Mouse (Mus musculus): ENCODE results near the gene Npdc1. TPM values are rescaled to one million over a fixed set of nuclear protein-coding genes. Genes with fewer than 3 reads are reported as not detected.
A peak's percentile ranks its signal among the peaks of the same experiment; 100 is the strongest.
"Not testable (repeated sequence)": the region's sequence is repeated elsewhere in the genome, so short reads cannot be mapped to it uniquely, and the experiment has no call there.

The Npdc1 gene
- polyA plus RNA-seq, 1 experiment: 32.5 TPM

DNA sequence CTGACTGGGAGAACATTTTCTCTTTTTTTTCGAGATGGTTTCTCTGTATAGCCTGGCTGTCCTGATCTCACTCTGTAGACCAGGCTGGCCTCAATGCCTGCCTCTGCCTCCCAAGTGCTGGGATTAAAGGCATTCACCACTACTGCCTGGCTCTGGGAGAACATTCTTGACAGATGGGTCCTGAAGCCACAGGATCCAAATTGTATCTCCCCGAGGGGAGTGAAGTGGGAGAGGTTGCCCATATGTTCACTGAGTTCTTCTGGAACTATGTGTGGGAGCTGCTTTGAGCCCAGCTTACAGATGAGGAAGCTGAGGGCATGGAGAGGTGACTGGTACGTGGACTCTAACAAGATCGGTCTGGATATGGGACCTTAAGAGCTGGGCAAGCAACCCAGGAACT, 4.8 kb downstream of the Npdc1 start:
- Histone ChIP-seq H3K4me3 (ENCODE audit: insufficient read depth, low read depth, low read length) (peak overlapping the region; percentile 68; the same call in 1 of the 2 replicates), H3K27ac (replicated peaks; ENCODE audit: low read depth, low read length) (no peak overlapping the region), H3K4me1 (ENCODE audit: control insufficient read depth, insufficient read depth, insufficient read length, low read length) (no peaks in the 10 kb centered on the region)

DNA sequence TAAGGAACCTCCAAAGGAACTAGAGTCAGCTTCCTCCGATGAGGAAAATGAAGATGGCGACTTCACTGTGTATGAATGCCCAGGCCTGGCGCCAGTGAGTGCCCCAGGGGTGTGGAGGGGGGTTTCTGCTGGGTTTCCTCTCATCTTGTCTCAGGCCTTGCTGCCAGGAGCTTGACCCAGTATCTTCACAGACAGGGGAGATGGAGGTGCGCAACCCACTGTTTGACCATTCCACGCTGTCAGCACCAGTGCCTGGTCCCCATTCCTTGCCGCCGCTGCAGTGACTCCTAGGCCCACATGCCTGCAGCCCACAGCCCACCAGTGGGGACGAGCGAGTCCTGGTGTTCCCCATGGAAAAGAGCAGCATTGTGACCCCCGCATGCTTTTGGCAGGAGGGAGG, 9.8 kb downstream of the Npdc1 start:
- no peaks in the 10 kb centered on the region for H3K4me1 ChIP-seq (ENCODE audit: control insufficient read depth, insufficient read depth, insufficient read length, low read length)

DNA sequence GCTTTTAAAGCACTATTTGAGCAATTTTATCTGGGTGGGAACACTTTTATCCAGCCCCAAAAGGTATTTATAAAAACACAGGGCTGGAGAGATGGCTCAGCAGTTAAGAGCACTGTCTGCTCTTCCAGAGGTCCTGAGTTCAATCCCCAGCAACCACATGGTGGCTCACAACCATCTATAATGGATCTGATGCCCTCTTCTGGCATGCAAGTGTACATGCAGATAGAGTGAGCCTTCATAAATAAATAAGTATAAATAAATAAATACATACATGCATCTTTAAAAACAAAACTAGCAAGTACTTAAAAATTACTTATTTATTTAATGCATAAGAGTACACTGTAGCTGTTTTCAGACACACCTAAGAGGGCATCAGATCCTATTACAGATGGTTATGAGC, 14.3 kb downstream of the Npdc1 start:
- H3K4me3 ChIP-seq (ENCODE audit: insufficient read depth, low read depth, low read length); H3K27ac ChIP-seq (replicated peaks; ENCODE audit: low read depth, low read length); H3K4me1 ChIP-seq (ENCODE audit: control insufficient read depth, insufficient read depth, insufficient read length, low read length): not testable (repeated sequence)

More for the DNA sequence above, 9.8 kb downstream of the Npdc1 start:
- no peak overlapping the region for H3K27ac ChIP-seq (replicated peaks; ENCODE audit: low read depth, low read length)
- no peak overlapping the region for H3K4me3 ChIP-seq (ENCODE audit: insufficient read depth, low read depth, low read length)

DNA sequence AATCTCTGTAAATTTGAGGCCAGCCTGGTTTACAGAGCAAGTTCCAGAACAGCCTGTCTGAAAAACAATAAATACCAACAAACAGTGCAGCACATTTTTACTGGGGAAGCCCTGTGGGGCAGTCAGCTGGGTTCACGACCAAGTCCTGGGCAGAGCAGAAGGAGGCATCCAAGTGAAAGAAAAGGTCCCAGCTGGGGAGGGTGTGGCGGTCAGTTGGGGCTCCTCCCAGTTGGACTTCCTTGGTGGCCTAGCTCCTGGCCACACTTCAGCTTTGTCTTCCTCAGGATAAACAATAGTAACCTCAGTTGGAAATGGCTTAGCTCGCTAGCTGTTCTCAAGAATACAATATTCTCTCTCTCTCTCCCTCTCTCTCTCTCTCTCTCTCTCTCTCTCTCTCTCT, 18.3 kb downstream of the Npdc1 start:
- Histone ChIP-seq H3K4me1 (ENCODE audit: control insufficient read depth, insufficient read depth, insufficient read length, low read length) (peaks cover 5% of the 10 kb centered on the region), H3K4me3 (ENCODE audit: insufficient read depth, low read depth, low read length) (no peak overlapping the region), H3K27ac (replicated peaks; ENCODE audit: low read depth, low read length) (0 out of 2 replicates have a peak overlapping the region, but pooled peaks have one; percentile 32)

DNA sequence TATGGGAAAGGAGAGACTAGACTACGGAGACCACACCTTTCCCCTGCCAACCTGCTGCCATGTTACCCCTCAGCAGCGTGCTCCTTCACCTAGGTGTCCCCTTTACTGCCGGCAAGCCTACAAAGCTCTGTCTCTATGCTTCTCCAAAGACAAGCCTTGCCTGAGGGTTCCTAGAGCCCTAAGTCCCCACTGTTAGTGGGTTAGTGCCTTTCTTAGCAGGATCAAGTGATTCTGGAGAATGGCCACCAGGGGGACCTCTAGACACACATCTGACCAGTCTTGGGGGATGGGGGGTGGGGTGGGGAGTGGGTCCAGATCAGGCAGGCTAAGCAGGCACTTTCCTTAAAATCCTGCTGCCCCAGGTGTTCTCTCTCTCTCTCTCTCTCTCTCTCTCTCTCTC, 22.7 kb downstream of the Npdc1 start:
- H3K4me1 ChIP-seq (ENCODE audit: control insufficient read depth, insufficient read depth, insufficient read length, low read length): peaks cover 2% of the 10 kb centered on the region
- no peak overlapping the region for H3K27ac ChIP-seq (replicated peaks; ENCODE audit: low read depth, low read length)
- no peak overlapping the region for H3K4me3 ChIP-seq (ENCODE audit: insufficient read depth, low read depth, low read length)

DNA sequence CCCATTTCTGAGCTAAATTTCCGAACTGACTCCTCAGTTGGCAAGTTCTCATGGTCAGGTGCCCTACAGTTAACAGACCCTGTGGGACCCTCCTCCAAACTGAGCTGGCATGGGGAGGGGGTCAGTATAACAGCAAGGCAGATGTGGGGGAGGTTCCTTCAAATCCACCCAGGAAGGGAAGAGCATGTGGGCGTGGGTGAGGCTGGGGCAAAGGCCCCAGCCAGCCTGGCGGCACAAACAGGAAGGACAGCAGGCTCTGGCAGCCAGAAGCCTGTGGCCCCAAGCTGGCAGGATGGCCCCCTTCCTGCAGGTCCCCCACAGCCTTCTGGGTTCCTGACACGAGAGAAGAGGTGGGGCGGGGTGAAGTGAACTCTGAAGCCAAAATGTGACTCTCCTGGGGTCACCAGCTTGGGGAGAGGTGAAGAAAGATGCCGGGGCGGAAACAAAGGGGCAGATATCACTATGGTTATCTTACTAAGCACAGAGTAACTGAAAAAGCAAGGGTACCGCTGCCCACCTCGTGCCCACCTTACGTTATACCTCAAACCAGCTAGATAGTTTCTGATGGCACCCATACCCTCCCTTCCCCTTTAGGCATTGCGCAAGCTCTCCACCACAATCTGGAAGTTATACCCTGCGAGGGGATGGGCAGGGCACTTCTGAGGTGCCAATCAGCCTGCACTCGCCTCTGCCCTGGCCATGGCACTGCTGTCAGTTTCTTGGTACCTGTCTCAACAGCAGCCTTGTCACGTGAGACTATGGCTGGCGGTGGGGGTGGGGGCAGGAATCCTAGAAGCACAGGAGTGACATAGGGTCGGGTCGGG, 23.6 kb downstream of the Npdc1 start, which contains the start of gene Fut7:
TSS of gene Fut7 (plus strand) at position 681 of the 824 bp plus-strand sequence.
- Histone ChIP-seq H3K27ac (replicated peaks; ENCODE audit: low read depth, low read length) (peak within 1 kb of the TSS; percentile 60; the same call in 1 of the 2 replicates), H3K4me1 (ENCODE audit: control insufficient read depth, insufficient read depth, insufficient read length, low read length) (no peaks in the 10 kb centered on the region), H3K4me3 (ENCODE audit: insufficient read depth, low read depth, low read length) (no peak within 1 kb of the TSS)

DNA sequence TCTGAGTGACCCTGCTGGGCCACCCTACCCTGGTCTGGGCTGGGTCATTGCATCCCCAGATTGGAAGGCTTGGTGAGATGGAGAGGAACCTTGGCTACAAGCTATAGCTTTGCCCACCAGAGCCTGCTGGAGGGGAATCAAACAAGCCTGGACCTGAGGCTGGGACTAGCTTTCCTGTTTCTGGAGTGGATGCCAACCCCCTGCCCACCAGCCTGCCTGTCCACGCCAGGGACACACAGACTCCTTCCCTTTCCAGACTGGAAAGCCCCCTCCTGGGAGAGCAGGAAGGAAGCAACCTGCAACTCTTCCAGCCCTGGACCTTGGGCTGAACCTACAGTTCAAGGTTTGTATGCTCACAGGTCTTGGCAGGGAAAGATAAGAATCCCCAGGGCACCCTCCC, 24.5 kb downstream of the Npdc1 start:
- H3K4me1 ChIP-seq (ENCODE audit: control insufficient read depth, insufficient read depth, insufficient read length, low read length): peaks cover 2% of the 10 kb centered on the region; the same call in 1 of the 2 replicates
- H3K27ac ChIP-seq (replicated peaks; ENCODE audit: low read depth, low read length): no peak overlapping the region
- H3K4me3 ChIP-seq (ENCODE audit: insufficient read depth, low read depth, low read length): no peak overlapping the region

DNA sequence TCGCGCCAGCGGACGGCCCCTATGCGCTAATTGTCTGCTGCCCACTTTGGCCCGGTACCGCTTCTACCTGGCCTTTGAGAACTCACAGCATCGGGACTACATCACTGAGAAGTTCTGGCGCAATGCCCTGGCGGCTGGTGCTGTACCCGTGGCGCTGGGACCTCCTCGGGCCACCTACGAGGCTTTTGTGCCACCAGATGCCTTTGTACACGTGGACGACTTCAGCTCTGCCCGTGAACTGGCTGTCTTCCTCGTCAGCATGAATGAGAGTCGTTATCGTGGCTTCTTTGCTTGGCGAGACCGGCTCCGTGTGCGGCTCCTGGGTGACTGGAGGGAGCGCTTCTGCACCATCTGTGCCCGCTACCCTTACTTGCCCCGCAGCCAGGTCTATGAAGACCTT, 26.3 kb downstream of the Npdc1 start:
- no peak overlapping the region for H3K4me3 ChIP-seq (ENCODE audit: insufficient read depth, low read depth, low read length)
- peaks cover 2% of the 10 kb centered on the region; the same call in 1 of the 2 replicates for H3K4me1 ChIP-seq (ENCODE audit: control insufficient read depth, insufficient read depth, insufficient read length, low read length)
- H3K27ac ChIP-seq (replicated peaks; ENCODE audit: low read depth, low read length): no peak overlapping the region

DNA sequence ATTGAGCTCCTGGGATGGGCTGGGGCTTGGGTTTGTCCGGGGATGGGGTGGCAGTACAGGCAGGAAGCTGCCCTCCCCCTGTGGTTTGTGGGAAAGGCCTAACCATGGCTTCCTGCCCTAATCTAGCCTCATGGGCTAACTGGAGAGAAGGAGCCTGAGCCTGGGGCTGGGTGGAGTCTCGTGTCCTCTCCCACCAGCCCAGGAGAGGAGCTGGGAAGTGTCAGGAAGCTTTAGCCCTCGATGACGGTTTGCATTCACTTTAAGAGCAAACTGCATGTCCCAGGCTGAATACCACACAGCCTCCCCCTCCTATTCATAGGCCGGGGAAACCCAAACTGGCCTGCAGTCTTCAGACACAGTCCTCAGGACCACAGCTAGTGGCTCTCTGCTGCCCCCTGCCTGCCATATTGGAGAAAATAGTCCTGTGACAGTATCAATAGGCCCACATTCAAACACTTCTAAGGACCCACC, 27.6 kb downstream of the Npdc1 start:
- H3K4me1 ChIP-seq (ENCODE audit: control insufficient read depth, insufficient read depth, insufficient read length, low read length): peaks cover 2% of the 10 kb centered on the region; the same call in 1 of the 2 replicates
- H3K4me3 ChIP-seq (ENCODE audit: insufficient read depth, low read depth, low read length): no peak overlapping the region
- no peak overlapping the region for H3K27ac ChIP-seq (replicated peaks; ENCODE audit: low read depth, low read length)

DNA sequence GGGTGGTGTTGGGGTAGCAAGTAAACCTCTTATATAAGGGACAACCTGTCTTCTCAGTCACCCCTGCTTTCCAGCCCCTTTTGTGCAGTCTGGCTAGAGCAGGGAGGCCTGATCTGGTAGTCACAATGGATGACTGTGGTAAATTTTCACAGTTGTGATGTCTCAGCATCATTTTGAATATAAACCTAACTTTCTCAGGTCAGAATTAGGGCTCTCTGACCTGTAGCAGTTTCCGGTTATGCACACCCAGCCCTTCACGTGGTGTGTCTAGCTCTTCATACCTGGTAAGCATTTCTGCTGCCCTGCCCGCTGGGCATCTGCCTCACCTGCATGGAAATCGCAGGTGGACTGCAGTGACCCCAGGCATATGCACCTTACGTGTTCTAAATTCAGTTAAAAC, 28.1 kb downstream of the Npdc1 start:
- no peak overlapping the region for H3K4me3 ChIP-seq (ENCODE audit: insufficient read depth, low read depth, low read length)
- H3K27ac ChIP-seq (replicated peaks; ENCODE audit: low read depth, low read length): no peak overlapping the region

DNA sequence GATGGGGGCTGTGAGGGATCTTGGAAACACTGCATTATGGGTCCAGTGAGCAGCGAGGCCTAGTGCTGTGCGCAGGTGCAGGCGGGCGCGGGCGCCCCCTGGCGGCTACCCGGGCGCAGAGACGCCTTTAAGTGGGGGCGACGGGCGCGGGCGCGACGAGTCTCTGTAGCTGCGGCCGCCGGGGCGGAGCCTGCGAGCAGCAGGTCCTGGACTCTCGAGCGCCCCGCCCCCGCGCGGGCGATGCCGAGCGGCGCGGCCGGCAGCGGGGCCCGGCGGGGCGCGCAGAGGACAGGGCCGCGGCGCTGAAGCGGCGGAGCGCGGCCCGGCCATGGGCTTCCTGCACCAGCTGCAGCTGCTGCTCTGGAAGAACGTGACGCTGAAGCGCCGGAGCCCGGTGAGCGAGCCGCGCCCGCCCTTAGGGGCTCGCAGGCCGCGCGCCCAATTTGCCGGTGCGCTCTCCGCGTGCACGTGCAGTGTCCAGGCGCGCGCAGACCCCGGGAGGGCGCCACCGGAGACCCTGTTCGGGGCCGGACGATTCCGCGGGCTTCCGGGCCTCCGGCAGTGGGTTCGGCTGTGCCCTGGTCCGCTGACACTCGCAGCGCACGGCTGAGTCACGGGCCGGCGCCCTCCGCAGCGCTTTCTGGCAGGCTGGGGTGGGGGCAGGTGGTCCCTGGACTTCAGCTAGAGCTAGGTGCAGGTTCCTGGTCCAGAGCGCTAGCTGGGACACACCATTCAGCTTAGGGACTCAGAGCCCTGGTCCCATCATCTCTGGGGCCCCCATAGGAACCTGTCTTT, 29.5 kb downstream of the Npdc1 start, which contains the start of gene Abca2:
TSS of gene Abca2 (plus strand) at position 262 of the 795 bp plus-strand sequence.
- Histone ChIP-seq H3K4me1 (ENCODE audit: control insufficient read depth, insufficient read depth, insufficient read length, low read length) (peaks cover 2% of the 10 kb centered on the region; the same call in 1 of the 2 replicates), H3K27ac (replicated peaks; ENCODE audit: low read depth, low read length) (no peak within 1 kb of the TSS)

More for the DNA sequence above, 28.1 kb downstream of the Npdc1 start:
- peaks cover 2% of the 10 kb centered on the region; the same call in 1 of the 2 replicates for H3K4me1 ChIP-seq (ENCODE audit: control insufficient read depth, insufficient read depth, insufficient read length, low read length)

DNA sequence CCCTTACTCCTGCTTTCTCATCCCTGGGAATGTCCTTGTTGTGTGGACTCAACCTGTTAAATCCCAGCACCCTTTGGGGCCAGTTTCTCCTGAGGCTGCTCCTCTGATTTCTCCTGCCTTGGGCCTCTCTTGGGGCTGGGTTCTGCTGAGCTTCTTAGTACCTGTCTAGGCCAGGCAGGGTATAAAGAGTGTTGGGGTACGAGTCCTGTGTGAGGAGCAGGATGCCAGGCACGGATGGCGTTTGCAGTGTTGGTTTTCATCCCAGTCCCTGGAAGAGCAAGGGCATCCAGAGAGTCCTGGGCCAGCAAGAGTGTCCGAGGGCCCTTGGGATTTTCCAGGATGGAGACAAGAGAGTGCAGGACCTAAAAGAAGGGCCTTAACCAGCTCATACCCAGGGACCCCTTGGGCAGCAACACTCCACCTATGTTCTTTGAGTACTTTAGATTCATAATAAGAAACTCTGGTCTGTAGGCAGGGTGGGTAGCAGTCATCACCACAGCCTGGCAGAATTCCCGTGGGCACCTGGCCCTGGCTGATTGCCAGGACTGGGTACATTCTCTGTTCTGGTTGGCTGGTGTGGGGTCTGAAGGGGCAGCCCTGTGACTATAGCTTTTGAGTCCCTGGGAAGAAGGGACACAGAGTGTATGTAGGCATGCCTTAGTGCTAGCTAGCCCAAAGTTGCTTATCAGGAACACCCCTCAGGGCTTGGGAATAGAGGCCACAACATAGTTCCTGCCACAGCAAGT, 30.5 kb downstream of the Npdc1 start:
- Histone ChIP-seq H3K27ac (replicated peaks; ENCODE audit: low read depth, low read length) (no peak overlapping the region), H3K4me1 (ENCODE audit: control insufficient read depth, insufficient read depth, insufficient read length, low read length) (peaks cover 2% of the 10 kb centered on the region; the same call in 1 of the 2 replicates), H3K4me3 (ENCODE audit: insufficient read depth, low read depth, low read length) (peak overlapping the region; percentile 76)

More for the DNA sequence above, 29.5 kb downstream of the Npdc1 start, which contains the start of gene Abca2:
- H3K4me3 ChIP-seq (ENCODE audit: insufficient read depth, low read depth, low read length): peak within 1 kb of the TSS; percentile 76

DNA sequence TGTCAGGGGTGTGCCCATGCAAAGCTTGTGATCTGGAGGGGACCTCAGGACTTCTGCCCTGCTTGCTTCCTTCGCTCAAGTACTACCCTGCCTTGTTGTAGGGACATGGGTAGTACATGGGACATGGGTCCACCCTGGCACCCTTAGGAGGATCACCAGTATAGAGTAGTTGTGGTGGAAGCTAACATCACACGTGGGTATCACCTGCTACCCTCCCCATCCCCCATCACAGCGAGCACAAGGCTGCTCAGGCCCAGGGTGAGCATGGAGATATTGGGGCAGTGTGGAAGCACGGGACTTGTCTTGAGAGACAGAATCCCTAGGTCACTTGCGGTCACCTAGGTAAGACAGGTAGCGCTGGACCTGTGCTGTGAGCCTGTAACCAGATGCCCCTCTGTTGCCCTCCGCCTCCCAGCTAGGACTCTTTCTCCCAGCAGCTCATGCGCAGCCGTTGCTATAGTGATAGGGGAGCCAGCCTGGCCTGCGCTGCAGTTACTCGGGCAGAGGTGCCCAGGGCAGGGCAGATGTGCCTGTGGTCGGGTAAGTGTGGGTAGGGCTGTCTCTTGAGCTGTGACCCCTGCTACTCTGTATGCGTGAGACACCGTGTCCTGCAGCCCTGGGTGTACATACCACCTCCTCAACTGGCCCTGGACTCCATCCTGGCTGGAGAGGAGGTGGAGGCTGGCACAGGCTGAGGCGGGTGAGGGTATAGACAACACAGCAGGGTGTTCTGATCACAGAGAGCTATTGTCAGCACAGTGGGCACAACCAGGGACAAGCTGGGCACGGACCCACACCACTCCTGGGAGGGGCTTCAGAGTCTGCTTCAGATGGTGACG, 31.5 kb downstream of the Npdc1 start:
- Histone ChIP-seq H3K4me1 (ENCODE audit: control insufficient read depth, insufficient read depth, insufficient read length, low read length) (peaks cover 2% of the 10 kb centered on the region; the same call in 1 of the 2 replicates), H3K27ac (replicated peaks; ENCODE audit: low read depth, low read length) (no peak overlapping the region), H3K4me3 (ENCODE audit: insufficient read depth, low read depth, low read length) (no peak overlapping the region)

Measured in brown adipose tissue, adult 24 weeks (tissue).